10 mouse cellular contexts compared by ENCODE assay signal in genomic region chr6:114076560-114076959, GRCm38 (mm10). TPM values are rescaled to one million over a fixed set of nuclear protein-coding genes. Genes with fewer than 3 reads are reported as not detected.
DNase-seq lines count a peak whose midpoint lies in the region; ATAC-seq and TF ChIP-seq lines count a peak whose summit lies in the region.
"Had no signal": no experiment of that assay in that cellular context is flagged by ENCODE, and none has a peak within 500 bp of the region (broad histone marks: within the 10 kb centered on the region; RNA-seq: fewer than 3 reads in every experiment).

No protein-coding gene starts in this region.

- peaks cover 3% of the 10 kb centered on the region for H3K4me1 ChIP-seq in cortical plate, adult 2 months (ENCODE audit: control insufficient read depth, insufficient read depth, low read length)
- H3K4me1 ChIP-seq in kidney, postnatal 0 days (replicated peaks; ENCODE audit: insufficient read depth, low read length): no peaks in the 10 kb centered on the region
- H3K4me1 ChIP-seq: embryonic facial prominence, embryonic 13.5 days had no signal

- intact Hi-C loops in gastrocnemius, adult 2 months (cut with DNase I): no loop called here

- H3K27ac ChIP-seq in gastrocnemius, adult 2 months: no peak overlapping the region
- no peak overlapping the region for H3K27ac ChIP-seq in cortical plate, adult 2 months (ENCODE audit: insufficient read depth, low read length)
- H3K27ac ChIP-seq in kidney, postnatal 0 days: no peak overlapping the region
- H3K27ac ChIP-seq: embryonic facial prominence, embryonic 13.5 days had no signal

- TF ChIP-seq CTCF in gastrocnemius, adult 2 months (IDR thresholded peaks at IDR 0.05): peak; percentile 41; the same call in 1 of the 2 replicates
- peak; percentile 96 for TF ChIP-seq CTCF in cortical plate, adult 2 months (IDR thresholded peaks at IDR 0.05; ENCODE audit: extremely low read depth, insufficient read depth, low read length)
- peak; percentile 62 for TF ChIP-seq CTCF in kidney, postnatal 0 days (IDR thresholded peaks at IDR 0.05; ENCODE audit: low read depth)

- DNase-seq in gastrocnemius, adult 2 months: peak; percentile 19
- DNase-seq in gastrocnemius, adult 18-20 months (ENCODE audit: low spot score): no peak
- DNase-seq in Muller cell, postnatal 12 days (ENCODE audit: inconsistent ontology term): peak; percentile 51
- peak; percentile 43 for DNase-seq in kidney, postnatal 0 days (ENCODE audit: low spot score)
- DNase-seq in lung, postnatal 36 days: peak; percentile 3
- no peak for DNase-seq in T-cell, adult 2 months (ENCODE audit: low spot score)
- DNase-seq in gastrocnemius, postnatal 4 days (ENCODE audit: low spot score in 2 of 2): no peak

- 29% methylated on average over 3 of the region's 3 CpGs for WGBS in kidney, postnatal 0 days

- H3K4me2 ChIP-seq in kidney, postnatal 0 days (ENCODE audit: low read length): no peak overlapping the region
- H3K4me2 ChIP-seq: embryonic facial prominence, embryonic 13.5 days had no signal

- no peaks in the 10 kb centered on the region for H3K27me3 ChIP-seq in kidney, postnatal 0 days (ENCODE audit: insufficient read depth, low read length)

- no peak for ATAC-seq in kidney, postnatal 0 days (replicated peaks; ENCODE audit: low FRiP score, low read depth)

- H3K9ac ChIP-seq in kidney, postnatal 0 days (ENCODE audit: low read depth, low read length): no peak overlapping the region
- H3K9ac ChIP-seq: embryonic facial prominence, embryonic 13.5 days had no signal

- no peaks in the 10 kb centered on the region for H3K36me3 ChIP-seq in kidney, postnatal 0 days (ENCODE audit: insufficient read depth, low read length)
- H3K36me3 ChIP-seq: embryonic facial prominence, embryonic 13.5 days had no signal

- H3K9me3 ChIP-seq in kidney, postnatal 0 days (replicated peaks; ENCODE audit: low read length): no peaks in the 10 kb centered on the region
- H3K9me3 ChIP-seq: embryonic facial prominence, embryonic 13.5 days had no signal

- TF ChIP-seq POLR2A in cortical plate, adult 2 months (IDR thresholded peaks at IDR 0.05; ENCODE audit: extremely low read depth, insufficient read depth, low read length): no peak

- H3K4me3 ChIP-seq in gastrocnemius, adult 2 months: no peak overlapping the region
- H3K4me3 ChIP-seq in cortical plate, adult 2 months (ENCODE audit: insufficient read depth, low read length): no peak overlapping the region
- H3K4me3 ChIP-seq in kidney, postnatal 0 days (replicated peaks; ENCODE audit: low read depth, low read length): no peak overlapping the region
- H3K4me3 ChIP-seq: embryonic facial prominence, embryonic 13.5 days had no signal

RNA-seq across cellular contexts. Expression of gene Atp2b2, which starts 34.1 kb away (rescaled TPM):
- under 1 TPM; 0.10 to 0.28 TPM for total RNA-seq in gastrocnemius, adult 2 months (2021)
- total RNA-seq in gastrocnemius, adult 18-20 months (2021): under 1 TPM; 0.16 to 0.31 TPM
- 232 and 238 TPM in 2 replicates for polyA plus RNA-seq in cortical plate, adult 2 months (2012; rRNA removed)
- 0.12 and 0.13 TPM in 2 replicates for polyA plus RNA-seq in kidney, postnatal 0 days (2015; fragmentation: Nextera tagmentation; extraction: Ambion mirVana)
- under 1 TPM; 0.49 to 0.54 TPM for total RNA-seq in gastrocnemius, postnatal 4 days (2021)

RNA-seq across cellular contexts. Expression of gene Slc6a11, which starts 54.5 kb away (rescaled TPM):
- total RNA-seq in gastrocnemius, adult 2 months (2021): under 1 TPM in 1 of 2 experiments, not detected in 1; 0.08 TPM
- total RNA-seq in gastrocnemius, adult 18-20 months (2021): under 1 TPM; 0.07 to 0.11 TPM
- 123 and 124 TPM in 2 replicates for polyA plus RNA-seq in cortical plate, adult 2 months (2012; rRNA removed)
- 0.04 and 0.13 TPM in 2 replicates for polyA plus RNA-seq in kidney, postnatal 0 days (2015; fragmentation: Nextera tagmentation; extraction: Ambion mirVana)
- total RNA-seq in gastrocnemius, postnatal 4 days (2021): under 1 TPM; 0.44 to 0.74 TPM
- polyA plus RNA-seq: liver, embryonic 16.5 days had no signal

Comparison
In these comparisons a context has a peak if more than half of its experiments do, and no peak if none do; other contexts are left out.
1. DNase-seq: peak in gastrocnemius, adult 2 months (single experiment), Muller cell, postnatal 12 days (single experiment), kidney, postnatal 0 days (single experiment) and lung, postnatal 36 days (single experiment); none in gastrocnemius, adult 18-20 months (single experiment), T-cell, adult 2 months (single experiment) and gastrocnemius, postnatal 4 days (0 of 2).
2. CTCF ChIP-seq: peak in every context shown above with its lines; median percentile 96 in cortical plate, adult 2 months; 62 in kidney, postnatal 0 days; 41 in gastrocnemius, adult 2 months.